Mouse (Mus musculus): ENCODE measurements at regions not wholly inside any gene's neighbourhood (a gene's known extent, or its start where the extent isn't known, plus 50 kb on each side); places are given as distances from the start of the nearest gene placed in this dataset.
A peak's percentile ranks its signal among the peaks of the same experiment; 100 is the strongest.

GRCm38 (mm10) chr15:49812885-49813284 lies 4071.8 kb upstream of the Gm7489 start:
- intact Hi-C loops (cut with DNase I) = no loop called here
- DNase-seq (ENCODE audit: low spot score in 2 of 2) = no peak

- intact Hi-C loops (cut with DNase I) = no loop called here
- no peak for DNase-seq (ENCODE audit: low spot score in 2 of 2)
Measured at GRCm38 (mm10) chr15:49860331-49860730, 4024.4 kb upstream of the Gm7489 start.

GRCm38 (mm10) chr15:49874555-49874954 lies 4010.2 kb upstream of the Gm7489 start:
- intact Hi-C loops (cut with DNase I) = no loop called here
- DNase-seq (ENCODE audit: low spot score in 2 of 2) = no peak

- no peak for DNase-seq (ENCODE audit: low spot score in 2 of 2)
- intact Hi-C loops (cut with DNase I) = no loop called here
Measured at GRCm38 (mm10) chr15:49885947-49886346, 3998.8 kb upstream of the Gm7489 start.

- no peak for DNase-seq (ENCODE audit: low spot score in 2 of 2)
- intact Hi-C loops (cut with DNase I) = loop anchor here (10.0 kb wide), 1 partner anchor 359 kb away; no protein-coding TSS in a partner anchor
Measured at GRCm38 (mm10) chr15:49896045-49896444, 3988.7 kb upstream of the Gm7489 start.

- DNase-seq (ENCODE audit: low spot score in 2 of 2) = peak in 1 of 2 experiments; percentile 1
- intact Hi-C loops (cut with DNase I) = loop anchor here (10.0 kb wide), 1 partner anchor 356 kb away; no protein-coding TSS in a partner anchor
Measured at GRCm38 (mm10) chr15:49898783-49899182, 3985.9 kb upstream of the Gm7489 start.

GRCm38 (mm10) chr15:49899782-49900181 lies 3984.9 kb upstream of the Gm7489 start:
- intact Hi-C loops (cut with DNase I) = loop anchor here (10.0 kb wide), 1 partner anchor 355 kb away; no protein-coding TSS in a partner anchor
- no peak for DNase-seq (ENCODE audit: low spot score in 2 of 2)
